Mouse (Mus musculus): ENCODE measurements at regions not wholly inside any gene's neighbourhood (a gene's known extent, or its start where the extent isn't known, plus 50 kb on each side); places are given as distances from the start of the nearest gene placed in this dataset.

- no peak for DNase-seq (ENCODE audit: low spot score in 2 of 2)
Observed at GRCm38 (mm10) chr11:112442639-112443038, 339.4 kb upstream of the Sox9 start.

GRCm38 (mm10) chr11:112443890-112444289 is 338.1 kb upstream of the Sox9 start:
- no peak for DNase-seq (ENCODE audit: low spot score in 2 of 2)

DNA sequence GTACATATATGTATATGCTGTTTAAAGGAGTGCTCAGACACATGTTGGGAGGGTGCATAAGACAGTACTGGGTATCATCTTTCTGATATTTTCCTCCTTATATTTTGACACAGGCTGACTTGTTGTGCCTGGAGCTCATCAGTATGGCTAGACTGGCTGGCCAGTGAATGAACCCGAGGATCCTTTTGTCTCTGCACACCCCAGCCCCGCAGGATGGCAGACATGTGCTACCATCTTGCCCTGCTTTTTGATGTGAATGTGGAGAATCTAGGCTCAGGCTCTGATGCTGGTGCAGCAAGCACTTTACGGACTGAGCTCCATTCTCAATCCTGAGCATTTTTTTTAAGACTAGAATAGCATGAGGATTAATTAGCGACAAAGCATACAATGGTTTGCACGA is 332.4 kb upstream of the Sox9 start:
- DNase-seq (ENCODE audit: low spot score in 2 of 2): no peak

DNA sequence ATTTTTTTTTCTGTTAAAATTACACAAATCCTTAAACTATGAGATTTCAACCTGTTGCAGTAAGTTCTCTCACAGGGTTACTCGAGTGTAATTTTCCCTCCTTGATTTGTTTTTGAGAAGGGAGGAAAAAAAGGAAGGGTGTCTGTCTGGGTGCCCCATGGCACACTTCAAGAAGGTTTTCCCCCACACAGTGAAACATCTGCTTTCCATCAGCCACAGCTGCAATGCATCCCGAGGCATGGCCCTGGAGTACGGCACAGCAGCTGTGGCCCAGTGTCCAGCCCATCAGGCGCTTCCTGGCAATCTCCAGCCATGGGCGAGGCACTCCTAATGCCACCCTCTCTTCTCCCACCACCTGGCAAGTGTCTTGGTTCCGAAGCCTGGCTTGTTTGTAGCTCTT is 331.8 kb upstream of the Sox9 start:
- DNase-seq (ENCODE audit: low spot score in 2 of 2): no peak

- DNase-seq (ENCODE audit: low spot score in 2 of 2): no peak
Observed at GRCm38 (mm10) chr11:112458075-112458474, 323.9 kb upstream of the Sox9 start.

GRCm38 (mm10) chr11:112463121-112463520 is 318.9 kb upstream of the Sox9 start:
- no peak for DNase-seq (ENCODE audit: low spot score in 2 of 2)

DNA sequence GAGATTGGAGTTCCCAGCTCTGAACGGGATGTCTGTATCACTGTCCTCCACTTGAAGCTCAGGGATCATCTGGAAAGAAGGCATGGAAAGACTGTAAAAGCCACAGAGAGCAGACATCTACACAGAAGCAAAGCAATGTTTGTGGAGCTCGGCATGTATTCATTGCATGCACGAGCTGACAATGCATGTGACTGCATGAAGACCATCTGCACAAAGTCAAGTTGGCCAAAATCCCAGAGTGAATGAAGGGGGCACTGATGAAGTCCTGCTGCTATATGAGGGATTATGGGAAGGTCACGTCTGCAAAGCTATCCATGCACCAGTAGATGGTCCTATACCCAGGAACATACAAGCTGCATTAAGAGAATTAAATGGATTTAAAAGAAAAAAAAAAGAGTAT is 317.6 kb upstream of the Sox9 start:
- DNase-seq (ENCODE audit: low spot score in 2 of 2): no peak

- DNase-seq (ENCODE audit: low spot score in 2 of 2): no peak
Observed at GRCm38 (mm10) chr11:112470336-112470735, 311.7 kb upstream of the Sox9 start.

DNA sequence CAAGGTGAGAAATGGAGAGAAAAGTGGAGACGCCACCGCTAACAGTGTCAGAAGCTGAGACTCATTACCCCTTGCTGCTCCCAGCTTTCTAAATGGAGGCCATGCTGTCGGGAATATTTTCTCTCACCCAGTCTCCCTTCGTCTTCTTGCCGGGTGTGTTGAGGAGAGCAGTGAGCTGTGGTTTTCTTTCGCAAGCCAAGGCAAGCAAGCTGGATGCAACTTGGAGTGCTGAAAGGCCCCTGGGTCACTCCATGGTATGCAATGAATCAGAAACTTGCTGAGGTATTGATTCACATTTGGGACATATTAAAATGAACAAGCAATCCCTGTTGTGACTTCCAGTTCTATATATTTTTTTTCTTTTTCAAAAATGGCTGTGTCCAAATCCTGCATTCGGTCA is 308.8 kb upstream of the Sox9 start:
- no peak for DNase-seq (ENCODE audit: low spot score in 2 of 2)

DNA sequence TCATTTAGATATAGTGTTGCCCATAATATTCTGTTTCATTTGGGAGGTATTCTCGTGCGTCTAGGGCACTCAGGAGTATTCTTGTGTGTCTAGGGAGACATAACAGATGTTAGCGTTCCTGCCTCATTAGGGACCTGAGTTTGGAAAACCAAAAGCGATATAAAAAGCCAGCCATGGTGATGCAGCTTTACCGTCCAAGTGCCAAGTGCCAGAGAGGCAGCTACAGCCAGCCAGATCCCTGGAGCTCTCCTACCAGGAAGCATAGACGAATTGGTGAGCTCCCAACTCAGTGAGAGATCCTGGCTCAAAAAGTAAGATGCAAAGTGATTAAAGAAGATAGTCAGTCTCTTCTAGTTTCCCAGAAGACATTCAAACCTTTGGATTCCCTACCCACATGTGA is 308.3 kb upstream of the Sox9 start:
- no peak for DNase-seq (ENCODE audit: low spot score in 2 of 2)

- no peak for DNase-seq (ENCODE audit: low spot score in 2 of 2)
Observed at GRCm38 (mm10) chr11:112480360-112480759, 301.7 kb upstream of the Sox9 start.

GRCm38 (mm10) chr11:112501781-112502180 is 280.2 kb upstream of the Sox9 start:
- DNase-seq (ENCODE audit: low spot score in 2 of 2): no peak

- no peak for DNase-seq (ENCODE audit: low spot score in 2 of 2)
Observed at GRCm38 (mm10) chr11:112519076-112519475, 262.9 kb upstream of the Sox9 start.

DNA sequence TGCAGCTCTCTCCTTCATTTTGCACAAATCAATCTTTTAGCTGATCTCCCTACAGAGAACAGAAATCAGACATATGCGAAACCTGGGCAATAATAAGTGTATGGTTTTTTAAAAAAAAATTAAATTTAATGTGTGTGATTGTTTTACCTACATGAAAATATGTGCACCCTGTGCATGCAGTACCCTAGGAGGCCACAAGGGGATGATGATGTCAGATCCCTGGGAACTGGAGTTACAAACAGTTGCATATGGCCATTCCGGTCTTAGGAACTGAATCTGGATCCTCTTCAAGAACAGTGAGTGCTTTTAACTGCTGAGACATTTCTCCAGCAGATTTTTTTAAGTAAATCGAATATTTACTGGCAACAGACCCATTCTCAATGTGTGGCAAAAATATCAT is 257.0 kb upstream of the Sox9 start:
- no peak for DNase-seq (ENCODE audit: low spot score in 2 of 2)

- no peak for DNase-seq (ENCODE audit: low spot score in 2 of 2)
Observed at GRCm38 (mm10) chr11:112542573-112542972, 239.5 kb upstream of the Sox9 start.

DNA sequence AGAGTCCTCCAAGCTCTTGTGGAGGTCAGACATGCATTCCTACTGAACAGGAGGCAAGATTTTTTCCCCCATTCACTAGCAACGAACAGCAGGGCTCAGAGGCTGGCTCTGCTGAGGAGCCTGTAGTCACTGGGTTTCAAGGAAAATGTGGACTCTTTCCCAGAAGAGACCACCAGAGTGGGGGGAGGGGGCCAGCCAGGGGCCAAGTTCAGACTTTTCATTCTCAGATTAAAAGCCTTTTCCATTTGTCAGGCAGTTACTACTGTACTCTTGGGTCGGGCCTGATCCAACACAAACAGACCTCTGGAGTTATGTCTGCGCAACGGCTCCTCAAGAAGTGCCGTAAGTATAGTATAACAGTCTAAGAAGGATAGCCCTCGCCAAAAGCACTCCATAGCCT is 238.6 kb upstream of the Sox9 start:
- DNase-seq (ENCODE audit: low spot score in 2 of 2): no peak

DNA sequence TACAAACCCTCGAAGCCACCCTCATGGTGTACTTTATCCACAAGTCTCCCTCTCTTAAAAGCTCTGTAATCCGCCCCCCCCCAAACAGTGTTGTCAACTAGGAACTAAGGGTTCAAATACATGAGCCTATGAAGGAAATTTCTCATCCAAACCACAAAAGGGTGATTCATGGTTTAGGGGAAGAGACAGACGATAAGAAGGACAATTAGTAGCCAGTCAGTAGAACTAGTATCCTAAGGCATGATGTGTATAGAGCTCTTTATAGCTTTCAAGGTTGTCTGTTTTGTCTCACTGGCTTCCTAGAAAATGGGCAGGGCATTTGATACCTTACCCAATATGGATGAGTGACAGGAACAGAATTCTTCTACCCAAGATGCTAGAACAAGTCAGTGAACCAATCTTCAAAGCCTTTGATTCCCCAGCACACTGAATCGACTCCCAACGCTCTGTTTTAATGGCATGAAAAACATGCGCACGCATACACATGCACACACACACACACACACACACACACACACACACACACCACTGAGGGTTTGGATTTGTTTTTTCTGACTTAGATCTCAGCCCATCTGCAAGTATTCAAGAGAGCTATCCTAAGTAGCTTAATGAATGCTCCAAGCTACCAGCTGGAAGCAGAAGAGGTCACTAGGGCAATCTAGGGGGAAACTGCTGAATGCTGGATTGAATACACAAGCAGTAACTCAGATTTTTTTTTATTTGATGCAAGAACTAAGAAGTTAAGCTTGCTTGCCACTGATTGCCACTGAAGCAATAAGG is 236.6 kb upstream of the Sox9 start:
- DNase-seq (ENCODE audit: low spot score in 2 of 2): no peak

- no peak for DNase-seq (ENCODE audit: low spot score in 2 of 2)
Observed at GRCm38 (mm10) chr11:112546162-112546561, 235.9 kb upstream of the Sox9 start.

GRCm38 (mm10) chr11:112552838-112553237 is 229.2 kb upstream of the Sox9 start:
- DNase-seq (ENCODE audit: low spot score in 2 of 2): no peak

DNA sequence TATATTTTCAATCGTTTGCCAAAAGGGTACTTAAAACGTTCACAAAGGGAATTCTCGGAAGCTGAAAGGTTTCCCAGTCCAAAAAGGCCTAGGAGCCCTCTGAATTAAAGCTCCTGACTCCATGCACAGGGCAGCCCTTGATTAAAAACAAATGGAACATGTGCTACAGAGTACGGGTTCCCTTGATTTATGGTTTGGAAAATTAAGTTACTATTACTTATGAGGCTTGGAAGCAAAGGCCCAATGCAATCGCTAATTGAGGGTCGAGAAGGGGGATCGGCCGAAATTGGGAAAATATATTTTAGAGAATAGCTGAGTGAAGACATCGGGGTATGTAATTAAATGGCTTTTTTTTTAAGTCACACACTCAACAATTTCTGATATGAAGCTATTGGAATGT is 219.0 kb upstream of the Sox9 start:
- no peak for DNase-seq (ENCODE audit: low spot score in 2 of 2)

- DNase-seq (ENCODE audit: low spot score in 2 of 2): no peak
Observed at GRCm38 (mm10) chr11:112564706-112565215, 217.3 kb upstream of the Sox9 start.

- no peak for DNase-seq (ENCODE audit: low spot score in 2 of 2)
Observed at GRCm38 (mm10) chr11:112566071-112566470, 216.0 kb upstream of the Sox9 start.

DNA sequence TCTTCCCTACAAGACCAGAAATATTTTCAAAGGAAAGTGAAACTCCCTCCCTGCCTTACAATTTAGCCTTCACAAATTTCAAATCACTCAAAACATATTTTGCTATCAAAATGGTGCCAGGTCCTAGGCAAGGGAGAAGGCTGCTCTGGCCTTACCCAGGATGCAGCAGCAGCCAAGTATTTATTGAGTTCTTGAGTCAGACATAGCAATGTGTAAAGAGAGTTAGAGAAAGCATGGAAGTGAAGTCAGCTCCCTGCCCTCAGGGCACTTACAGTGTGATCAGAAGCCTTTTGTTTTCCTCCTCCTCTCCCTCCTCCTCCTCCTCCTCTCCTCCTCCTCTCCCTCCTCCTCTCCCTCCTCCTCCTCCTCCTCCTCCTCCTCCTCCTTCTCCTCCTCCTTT is 194.6 kb upstream of the Sox9 start:
- no peak for DNase-seq (ENCODE audit: low spot score in 2 of 2)

DNA sequence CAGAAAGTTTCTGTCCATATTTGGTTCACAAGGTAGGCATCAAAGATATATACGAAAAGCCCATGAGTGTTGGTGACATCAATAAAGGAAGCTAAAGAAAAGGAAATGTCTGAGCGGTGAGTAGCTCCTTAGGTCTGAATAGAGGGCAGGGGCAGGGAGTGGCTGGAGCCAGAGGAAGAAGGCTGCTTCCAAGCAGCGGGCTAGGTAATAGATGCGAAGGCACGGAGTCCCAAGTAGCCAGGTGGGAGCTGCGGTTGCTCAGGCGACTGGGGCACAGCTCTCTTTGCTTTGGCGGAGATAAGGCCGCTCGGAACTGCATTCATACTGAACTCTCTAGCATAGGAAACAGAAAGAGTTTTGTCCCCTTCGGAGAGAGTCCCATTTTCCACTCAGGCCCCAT is 193.9 kb upstream of the Sox9 start:
- DNase-seq (ENCODE audit: low spot score in 2 of 2): no peak
